Mouse (Mus musculus) heart, embryonic 15.5 days (tissue): ENCODE data around the gene Nucb2. TPM values are rescaled to one million over a fixed set of nuclear protein-coding genes. Genes with fewer than 3 reads are reported as not detected.

ENCODE experiments used
- ATAC-seq: fragments of 200-750 bp; cut with Nextera tagmentation; replicated peaks from 2 replicates; pipeline ENCODE4 v1.8.0; 2017; ENCODE audit warnings: low read depth, moderate TSS enrichment; ENCODE audit not compliant: insufficient number of reproducible peaks, insufficient read depth, low FRiP score
- H3K27ac ChIP-seq: fragments of 300-500 bp; sonication (generic); 2 replicates; pipeline ENCODE4 v1.5.1; 2015; ENCODE audit warnings: mild to moderate bottlenecking, inconsistent platforms
- H3K27me3 ChIP-seq: fragments of 300-500 bp; sonication (generic); 2 replicates; pipeline ENCODE4 v1.6.1; 2015; ENCODE audit warnings: inconsistent platforms
- H3K36me3 ChIP-seq: fragments of 300-500 bp; sonication (generic); 2 replicates; pipeline ENCODE4 v1.6.1; 2015; ENCODE audit warnings: mild to moderate bottlenecking, inconsistent platforms
- H3K4me1 ChIP-seq: fragments of 300-500 bp; sonication (generic); replicated peaks from 2 replicates; pipeline ENCODE4 v1.6.1; 2015; ENCODE audit warnings: inconsistent platforms
- H3K4me2 ChIP-seq: fragments of 300-500 bp; sonication (generic); 2 replicates; pipeline ENCODE4 v1.6.1; 2015; ENCODE audit warnings: inconsistent platforms, mild to moderate bottlenecking, moderate library complexity
- H3K4me3 ChIP-seq: fragments of 300-500 bp; sonication (generic); 2 replicates; pipeline ENCODE4 v1.5.1; 2015; ENCODE audit warnings: mild to moderate bottlenecking, inconsistent platforms
- H3K9ac ChIP-seq: fragments of 300-500 bp; sonication (generic); 2 replicates; pipeline ENCODE4 v1.6.1; 2015; ENCODE audit warnings: mild to moderate bottlenecking, inconsistent platforms
- H3K9me3 ChIP-seq: fragments of 300-500 bp; sonication (generic); replicated peaks from 2 replicates; pipeline ENCODE4 v1.6.1; 2016; ENCODE audit warnings: inconsistent platforms
- WGBS: fragments of 180-500 bp; shearing (Covaris S2); methylation state at CpG from one replicate; pipeline ENCODE4 v1.1.7; 2015; ENCODE audit warnings: mixed read lengths; 5-methylcytosine and 5-hydroxymethylcytosine counted together
- polyA plus RNA-seq: library from polyadenylated mRNA; unstranded; fragments of >200 nt; fragmentation: Nextera tagmentation; extraction: Ambion mirVana; gene quantifications from 2 replicates; pipeline ENCODE4 v1.2.1, GENCODE M21; 2015

The Nucb2 gene
- polyA plus RNA-seq, 1 experiment from 2014 or later = 9.3 TPM

GRCm38 (mm10) chr7:116524577-116524976 is 20.4 kb downstream of the Nucb2 start:
- H3K36me3 ChIP-seq = peaks cover 37% of the 10 kb centered on the region
- H3K9ac ChIP-seq = no peak overlapping the region
- H3K9me3 ChIP-seq = no peaks in the 10 kb centered on the region
- no peak overlapping the region for H3K4me3 ChIP-seq
- no peaks in the 10 kb centered on the region for H3K4me1 ChIP-seq
- no peaks in the 10 kb centered on the region for H3K27me3 ChIP-seq
- H3K4me2 ChIP-seq = no peak overlapping the region
- 61% methylated on average over 2 of the region's 2 CpGs for WGBS
- no peak for ATAC-seq
- no peak overlapping the region for H3K27ac ChIP-seq

- no peaks in the 10 kb centered on the region for H3K4me1 ChIP-seq
- no peak overlapping the region for H3K4me3 ChIP-seq
- H3K9me3 ChIP-seq = no peaks in the 10 kb centered on the region
- H3K27ac ChIP-seq = no peak overlapping the region
- no peak overlapping the region for H3K4me2 ChIP-seq
- H3K27me3 ChIP-seq = no peaks in the 10 kb centered on the region
- no peak overlapping the region for H3K9ac ChIP-seq
- peaks cover 22% of the 10 kb centered on the region for H3K36me3 ChIP-seq
- no peak for ATAC-seq
- 54% methylated on average over 4 of the region's 4 CpGs for WGBS
These were observed 25.6 kb downstream of the Nucb2 start for GRCm38 (mm10) chr7:116529793-116530192.

- no peak for ATAC-seq
- WGBS = 82% methylated on average over 5 of the region's 5 CpGs
- H3K4me2 ChIP-seq = no peak overlapping the region
- no peak overlapping the region for H3K9ac ChIP-seq
- H3K27me3 ChIP-seq = no peaks in the 10 kb centered on the region
- H3K36me3 ChIP-seq = peaks cover 22% of the 10 kb centered on the region
- H3K27ac ChIP-seq = no peak overlapping the region
- no peaks in the 10 kb centered on the region for H3K9me3 ChIP-seq
- no peak overlapping the region for H3K4me3 ChIP-seq
- no peaks in the 10 kb centered on the region for H3K4me1 ChIP-seq
These were observed 26.3 kb downstream of the Nucb2 start for GRCm38 (mm10) chr7:116530470-116530869.

GRCm38 (mm10) chr7:116531311-116531710 is 27.1 kb downstream of the Nucb2 start:
- Histone ChIP-seq H3K27me3 (no peaks in the 10 kb centered on the region), H3K4me1 (no peaks in the 10 kb centered on the region), H3K9ac (no peak overlapping the region), H3K4me3 (no peak overlapping the region), H3K36me3 (peaks cover 15% of the 10 kb centered on the region), H3K27ac (no peak overlapping the region), H3K4me2 (no peak overlapping the region), H3K9me3 (no peaks in the 10 kb centered on the region)
- WGBS = 77% methylated on average over 4 of the region's 4 CpGs
- ATAC-seq = peak; percentile 64; the same call in 1 of the 2 replicates

GRCm38 (mm10) chr7:116556834-116557233 is 52.7 kb downstream of the Nucb2 start:
- Histone ChIP-seq H3K36me3 (no peaks in the 10 kb centered on the region), H3K9me3 (no peaks in the 10 kb centered on the region), H3K27ac (no peak overlapping the region), H3K27me3 (no peaks in the 10 kb centered on the region), H3K4me3 (no peak overlapping the region), H3K4me2 (no peak overlapping the region), H3K9ac (no peak overlapping the region), H3K4me1 (no peaks in the 10 kb centered on the region)
- no peak for ATAC-seq

- Histone ChIP-seq H3K9ac (no peak overlapping the region), H3K36me3 (no peaks in the 10 kb centered on the region), H3K4me2 (no peak overlapping the region), H3K4me3 (no peak overlapping the region), H3K4me1 (no peaks in the 10 kb centered on the region), H3K27me3 (no peaks in the 10 kb centered on the region), H3K27ac (no peak overlapping the region), H3K9me3 (no peaks in the 10 kb centered on the region)
- ATAC-seq = no peak
These were observed 70.4 kb downstream of the Nucb2 start for GRCm38 (mm10) chr7:116574551-116574950.

Other genes with a start within 250 kb of the Nucb2 start
- 32.7 and 41.7 TPM in 2 replicates for gene Plekha7, start 196.0 kb upstream of the Nucb2 start, polyA plus RNA-seq
- gene Rps13, start 170.2 kb upstream of the Nucb2 start, polyA plus RNA-seq = 489 and 502 TPM in 2 replicates
- gene Pik3c2a, start 60.9 kb upstream of the Nucb2 start, polyA plus RNA-seq = 14.7 and 16.7 TPM in 2 replicates